Mouse (Mus musculus) heart, adult 11 months (tissue): ENCODE results near the gene Cpm.
"Not testable (repeated sequence)": the region's sequence is repeated elsewhere in the genome, so short reads cannot be mapped to it uniquely, and the experiment has no call there.

ENCODE experiments used
- DNase-seq: peaks from one replicate; pipeline ENCODE4 v3.0.0; 2022

The Cpm gene

DNA sequence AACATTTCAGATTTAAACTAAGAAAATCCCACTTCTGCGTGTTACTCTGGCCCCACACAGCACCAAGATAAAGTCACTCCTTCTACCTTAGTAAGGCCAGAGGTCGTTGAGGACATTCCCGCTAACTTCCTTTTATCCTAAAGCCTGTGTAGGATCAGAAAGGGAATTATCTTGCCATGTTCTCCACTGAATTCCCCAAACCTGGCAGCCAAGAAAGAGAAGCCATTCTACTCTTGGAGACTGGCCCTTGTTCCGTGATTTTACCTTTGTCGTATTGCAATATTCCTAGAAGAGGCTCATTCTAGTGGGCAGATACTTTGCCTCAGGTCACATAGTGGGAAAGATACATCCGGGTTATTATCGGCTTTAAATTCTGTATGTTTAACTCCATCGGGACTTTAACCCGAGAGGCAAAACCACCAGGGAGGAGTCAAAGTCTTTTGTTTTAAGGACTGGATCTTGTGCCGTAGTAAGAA, 21.5 kb upstream of the Cpm start:
- no peak for DNase-seq

GRCm38 (mm10) chr10:117608487-117608886, 20.8 kb upstream of the Cpm start:
- DNase-seq = no peak

GRCm38 (mm10) chr10:117608988-117609809, 20.1 kb upstream of the Cpm start:
- DNase-seq = no peak

- DNase-seq = no peak
Observed at GRCm38 (mm10) chr10:117609810-117610090, 19.6 kb upstream of the Cpm start.

DNA sequence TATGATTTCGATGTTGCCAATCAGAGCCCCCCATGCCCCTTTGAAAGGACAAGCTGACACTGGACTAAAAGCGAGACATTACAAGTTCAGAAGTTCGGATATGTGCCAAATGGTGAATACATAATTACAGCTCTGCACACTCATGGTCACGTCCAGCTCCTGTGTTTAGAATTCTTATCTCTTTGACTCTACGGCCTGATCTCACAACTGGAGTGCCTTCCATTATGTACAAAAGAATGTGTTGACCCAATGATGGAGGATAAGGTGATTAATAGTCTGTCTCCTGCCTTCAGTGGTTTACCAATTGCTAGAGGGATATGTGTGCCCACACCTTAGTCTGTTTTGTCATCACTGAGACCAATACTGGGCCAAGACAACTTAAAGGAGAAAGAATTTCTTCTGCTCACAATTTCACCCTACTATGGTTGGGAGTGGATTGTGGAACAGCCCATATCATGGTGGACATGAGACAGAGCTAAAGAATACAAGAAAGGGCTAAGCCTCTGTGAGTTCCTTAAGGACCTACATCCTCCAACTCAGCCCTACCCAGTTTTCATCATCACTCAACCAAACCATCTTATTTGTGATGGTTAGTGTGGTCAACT, 19.0 kb upstream of the Cpm start:
- no peak for DNase-seq

DNA sequence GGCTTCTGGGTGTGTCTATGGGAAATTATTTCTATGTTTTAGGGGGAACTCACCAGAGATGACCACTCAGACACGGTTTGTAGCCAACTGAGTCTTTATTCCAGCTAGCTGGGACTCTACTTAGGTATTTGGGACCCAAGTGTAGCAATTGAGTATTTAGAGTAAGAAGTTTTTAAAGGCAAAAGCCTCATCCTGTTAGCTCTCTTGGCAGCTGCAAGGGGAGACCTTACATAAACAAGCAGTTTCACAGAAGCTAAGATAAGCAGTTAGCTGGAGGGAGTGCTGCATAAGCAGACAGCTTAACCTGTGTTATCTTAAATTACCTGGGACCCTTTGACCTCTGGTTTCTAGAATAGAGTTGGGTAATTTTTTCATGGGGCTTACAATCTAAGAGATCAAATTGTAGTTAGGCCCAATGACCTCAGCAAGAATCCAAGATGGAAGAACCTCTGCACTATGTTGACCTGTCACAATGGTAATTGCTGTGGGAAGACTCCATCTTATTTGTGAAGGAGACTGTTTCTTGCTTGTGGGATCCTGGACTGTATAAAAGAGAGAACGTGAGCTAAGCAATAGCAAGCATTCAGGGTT, 18.4 kb upstream of the Cpm start:
- DNase-seq = no peak

GRCm38 (mm10) chr10:117611503-117611902, 17.8 kb upstream of the Cpm start:
- no peak for DNase-seq

DNA sequence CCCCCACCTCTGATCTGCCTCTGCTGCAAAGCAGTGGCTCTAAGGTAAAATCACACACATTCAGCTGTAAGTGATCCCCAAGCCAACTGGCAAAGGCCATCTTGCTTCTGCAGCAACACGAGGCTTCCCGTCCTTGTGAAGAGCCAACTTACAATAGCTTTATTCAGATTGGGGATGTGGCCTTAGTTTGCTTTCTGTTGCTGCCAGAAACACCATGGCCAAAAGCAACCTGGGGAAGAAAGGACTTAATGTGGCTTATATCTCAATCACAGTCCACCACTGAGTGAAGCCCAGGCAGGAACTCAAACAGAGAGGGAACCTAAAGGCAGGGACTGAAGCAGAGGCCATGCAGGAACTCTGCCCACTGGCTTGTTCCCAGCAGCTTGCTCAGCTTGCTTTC, 17.3 kb upstream of the Cpm start:
- DNase-seq = no peak

DNA sequence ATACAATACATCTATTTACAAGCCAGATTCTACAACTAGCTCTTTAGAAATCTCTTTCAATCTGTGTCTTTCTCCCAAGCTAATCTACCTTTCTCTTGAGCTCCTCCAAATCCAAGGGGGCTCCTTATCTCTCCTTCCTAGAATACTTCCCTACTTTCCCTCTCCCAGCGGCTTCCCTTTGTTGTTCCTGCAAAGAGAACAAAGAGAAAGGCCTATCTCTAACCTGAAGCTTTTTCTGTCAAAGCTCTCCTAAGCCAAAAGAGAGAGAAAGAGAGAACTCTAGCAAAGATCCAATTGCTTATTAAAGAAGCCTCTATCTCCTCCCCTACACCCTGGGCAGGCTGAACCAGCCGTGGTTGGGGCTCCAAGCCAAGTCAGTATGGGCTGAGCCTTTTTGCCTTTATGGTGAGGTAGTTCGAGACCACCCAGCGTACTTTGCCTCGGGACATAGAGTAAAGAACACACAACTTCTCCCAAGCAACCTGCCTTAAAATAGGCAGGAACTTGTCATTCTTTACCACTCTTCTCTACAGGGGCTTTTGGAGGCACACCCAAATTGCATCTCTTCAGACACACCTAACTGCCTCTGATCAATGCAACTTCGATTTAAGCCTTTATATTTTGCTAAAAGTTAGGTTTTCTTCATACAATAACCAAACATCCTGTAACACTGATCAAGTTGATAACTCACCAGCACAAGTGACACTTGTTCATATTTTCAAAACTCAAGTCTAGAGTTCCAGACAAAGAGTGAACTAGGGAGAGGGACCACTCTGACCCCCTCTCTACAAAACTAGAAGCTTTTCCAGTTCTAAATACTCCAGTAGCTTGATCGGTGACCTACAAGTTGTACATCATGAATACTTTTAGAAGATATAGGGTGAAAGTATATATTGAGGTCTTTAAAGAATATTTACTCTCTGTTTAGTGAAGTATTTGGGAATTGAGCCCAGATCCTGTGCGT, 16.4 kb upstream of the Cpm start:
- DNase-seq = no peak

- no peak for DNase-seq
Observed at GRCm38 (mm10) chr10:117613960-117614359, 15.3 kb upstream of the Cpm start.

DNA sequence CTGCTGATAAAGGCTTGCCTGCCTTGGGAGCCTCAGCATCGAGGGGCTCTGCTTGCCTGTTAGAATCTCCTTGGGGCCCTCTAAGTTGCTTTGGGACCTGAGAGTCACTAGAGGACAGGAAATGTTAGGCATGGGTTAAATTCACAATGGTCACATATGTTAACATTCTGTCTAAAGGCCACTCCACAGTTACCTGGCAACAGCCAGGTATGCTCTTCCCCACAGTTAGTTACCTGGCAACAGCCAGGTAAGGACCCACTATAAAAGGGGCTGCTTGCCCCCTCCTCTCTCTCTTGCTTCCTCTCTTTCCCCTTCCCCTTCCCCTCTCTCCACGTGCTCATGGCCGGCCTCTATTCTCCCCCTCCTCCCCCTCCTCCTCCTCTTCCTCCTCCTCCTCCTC, 14.9 kb upstream of the Cpm start:
- no peak for DNase-seq

DNA sequence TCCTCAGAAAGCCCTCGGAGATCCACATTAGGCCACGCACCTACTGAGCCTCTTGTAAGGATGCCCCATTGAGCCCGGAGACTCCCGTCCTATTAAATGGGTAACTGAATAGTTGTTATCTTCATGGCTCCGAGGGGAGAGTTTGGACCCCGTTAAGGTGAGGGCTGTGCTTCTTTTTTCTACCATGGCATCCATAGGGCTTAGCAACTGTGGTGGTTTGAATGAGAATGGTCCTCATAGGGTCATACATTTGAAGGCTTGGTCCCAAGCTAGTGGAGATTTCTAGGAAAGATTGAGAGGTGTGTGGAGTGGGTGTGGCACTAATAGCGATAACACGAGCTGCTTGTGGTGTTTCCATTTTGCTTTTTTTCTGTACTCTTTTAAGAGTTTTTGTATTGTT, 14.1 kb upstream of the Cpm start:
- DNase-seq = no peak

DNA sequence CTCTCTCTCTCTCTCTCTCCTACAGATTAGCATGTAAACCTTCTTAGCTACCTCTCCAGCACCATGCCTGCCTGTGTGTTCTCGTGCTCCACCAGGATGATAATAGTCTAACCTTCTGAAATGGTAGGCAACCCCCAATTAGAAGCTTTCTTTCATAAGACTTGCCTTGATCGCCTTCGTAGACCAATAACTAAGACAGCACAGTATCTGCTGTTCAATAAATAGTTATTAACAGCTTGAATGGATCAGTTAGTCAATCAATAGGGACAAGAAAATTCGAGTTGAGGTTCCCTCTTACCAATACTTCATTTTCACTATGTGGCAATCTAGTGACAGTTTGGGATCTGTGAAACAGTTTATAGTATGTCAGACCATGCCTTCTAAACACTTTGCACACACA, 13.6 kb upstream of the Cpm start:
- DNase-seq = no peak

DNA sequence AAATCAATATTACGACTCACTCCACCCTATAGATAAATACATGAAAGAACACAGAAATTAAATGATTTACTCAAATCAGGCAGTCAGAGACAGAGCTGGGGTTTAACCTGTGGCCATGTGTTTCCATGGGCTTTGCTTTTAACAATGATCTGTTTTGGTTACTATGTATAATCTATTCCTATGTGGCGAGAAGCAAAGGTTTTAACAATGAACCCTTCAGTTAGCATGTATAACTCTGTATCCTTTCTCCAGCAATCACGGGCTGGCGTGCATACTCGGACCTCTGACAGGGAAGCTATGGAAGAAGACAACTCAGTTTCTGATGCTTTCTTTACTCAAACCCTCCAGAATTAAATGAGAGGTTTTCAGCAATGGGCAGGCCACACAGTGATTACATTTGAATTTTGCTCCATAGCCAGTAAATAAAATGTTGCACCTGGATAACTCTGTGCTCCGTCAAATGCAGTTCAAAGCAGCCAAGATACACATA, 13.1 kb upstream of the Cpm start:
- DNase-seq = no peak

DNA sequence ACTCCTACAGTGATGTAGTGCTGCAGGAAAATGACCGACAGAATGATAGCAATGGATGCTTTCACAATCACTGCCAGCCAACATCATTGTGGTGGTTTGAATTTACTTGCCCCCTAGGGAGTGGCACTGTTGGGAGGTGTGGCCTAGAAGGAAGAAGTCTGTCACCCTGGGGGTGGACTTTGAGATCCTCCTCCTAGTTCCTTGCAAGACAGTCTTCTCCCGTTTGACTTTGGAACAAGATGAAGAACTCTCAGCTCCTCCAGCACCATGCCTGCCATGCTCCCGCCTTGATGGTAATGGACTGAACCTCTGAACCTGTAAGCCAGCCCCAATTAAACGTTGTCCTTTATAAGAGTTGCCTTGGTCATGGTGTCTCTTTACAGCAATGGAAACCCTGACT, 12.5 kb upstream of the Cpm start:
- DNase-seq = not testable (repeated sequence)

DNA sequence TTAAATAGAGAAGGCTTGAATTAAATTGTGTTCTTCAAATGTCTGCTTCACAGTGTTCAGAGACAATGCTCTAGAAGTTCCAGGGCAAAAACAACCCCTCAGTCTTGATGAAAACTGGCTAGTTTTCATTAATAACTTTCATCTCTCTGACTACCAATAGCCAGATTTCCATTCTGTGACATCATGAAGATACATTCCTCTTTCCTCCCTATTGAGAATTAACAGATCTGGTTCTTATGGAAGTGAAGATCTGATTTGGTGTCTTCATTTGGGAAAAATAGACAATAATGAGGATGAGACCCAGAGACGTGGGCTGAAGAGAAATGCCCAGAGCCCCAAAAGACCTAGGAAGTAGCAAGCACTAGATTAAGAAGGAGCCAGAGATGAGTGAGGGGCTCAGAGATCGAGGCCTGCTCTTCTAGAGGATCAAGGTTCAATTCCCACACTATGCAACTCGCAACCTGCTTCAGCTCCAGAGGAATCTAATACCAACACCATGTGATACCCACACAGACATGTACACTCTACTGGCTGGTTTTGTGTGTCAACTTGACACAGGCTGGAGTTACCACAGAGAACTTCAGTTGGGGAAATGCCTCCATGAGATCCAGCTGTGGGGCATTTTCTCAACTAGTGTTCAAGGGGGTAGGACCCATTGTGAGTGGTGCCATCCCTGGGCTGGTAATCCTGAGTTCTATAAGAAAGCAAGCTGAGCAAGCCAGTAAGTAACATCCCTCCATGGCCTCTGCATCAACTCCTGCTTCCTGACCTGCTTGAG, 11.5 kb upstream of the Cpm start:
- no peak for DNase-seq

DNA sequence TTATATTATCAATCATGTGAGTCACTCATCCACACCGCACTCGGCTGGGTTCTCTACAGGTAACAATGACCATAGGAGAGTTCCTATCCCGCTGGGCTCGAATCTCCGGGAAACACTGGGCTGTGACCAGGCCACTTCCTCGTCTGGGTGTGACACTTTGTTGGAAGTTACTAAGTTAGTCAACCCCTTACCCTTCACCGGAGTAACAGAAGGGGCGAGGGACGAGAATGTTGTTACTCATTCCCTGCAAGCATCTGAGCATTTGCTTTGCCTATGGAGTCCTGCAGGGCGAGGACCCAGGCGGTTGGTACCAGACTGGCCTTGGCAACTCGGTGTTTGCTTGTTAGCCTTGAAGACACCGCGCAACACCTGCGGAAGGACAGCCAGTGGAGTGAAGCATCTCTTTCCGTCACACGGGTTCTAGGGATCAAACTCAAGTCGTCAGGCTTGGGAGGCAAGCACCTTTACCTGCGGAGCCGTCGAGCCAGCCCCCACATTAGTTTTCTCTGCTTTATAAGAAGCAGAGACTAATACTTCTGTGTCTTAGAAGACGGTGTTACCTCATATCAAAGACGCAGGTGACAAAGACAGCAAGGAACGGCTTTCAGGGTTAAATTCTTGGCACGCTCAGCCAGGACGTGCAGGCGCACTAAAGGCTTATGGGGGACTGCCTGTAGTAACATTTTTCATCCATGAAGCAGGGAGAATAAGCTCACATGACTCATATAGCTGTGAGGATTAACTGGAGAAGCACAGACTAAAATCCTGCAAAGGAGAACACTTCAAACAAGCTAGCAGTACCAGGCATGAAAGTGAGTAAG, 10.0 kb upstream of the Cpm start:
- no peak for DNase-seq

GRCm38 (mm10) chr10:117619862-117620179, 9.5 kb upstream of the Cpm start:
- no peak for DNase-seq

GRCm38 (mm10) chr10:117620530-117620929, 8.8 kb upstream of the Cpm start:
- DNase-seq = no peak

- no peak for DNase-seq
Observed at GRCm38 (mm10) chr10:117620934-117621501, 8.3 kb upstream of the Cpm start.
